Mouse (Mus musculus) limb, embryonic 11.5 days (tissue): ENCODE measurements around the gene Gm20498. TPM values are rescaled to one million over a fixed set of nuclear protein-coding genes. Genes with fewer than 3 reads are reported as not detected.

Source experiments
- ATAC-seq: fragments of 200-750 bp; cut with Nextera tagmentation; 2 replicates; pipeline ENCODE4 v1.8.0; 2017; ENCODE audit warnings: low read depth; ENCODE audit not compliant: insufficient number of reproducible peaks, low FRiP score, low TSS enrichment
- DNase-seq: peaks from one replicate; pipeline ENCODE4 v3.0.0-alpha.2; 2015; ENCODE audit warnings: low spot score
- H3K27ac ChIP-seq: fragments of 300-500 bp; sonication (generic); replicated peaks from 2 replicates; pipeline ENCODE4 v1.5.1; 2014; ENCODE audit warnings: low read depth, mild to moderate bottlenecking, low read length
- H3K27me3 ChIP-seq: fragments of 300-500 bp; sonication (generic); 2 replicates; pipeline ENCODE4 v1.6.1; 2014; ENCODE audit warnings: mild to moderate bottlenecking, low read length, mixed read lengths; ENCODE audit not compliant: control insufficient read depth, insufficient read depth
- H3K36me3 ChIP-seq: fragments of 300-500 bp; sonication (generic); 2 replicates; pipeline ENCODE4 v1.6.1; 2014; ENCODE audit warnings: mild to moderate bottlenecking, low read length, moderate library complexity, mixed read lengths; ENCODE audit not compliant: control insufficient read depth, insufficient read depth
- H3K4me1 ChIP-seq: fragments of 300-500 bp; sonication (generic); 2 replicates; pipeline ENCODE4 v1.6.1; 2014; ENCODE audit warnings: low read length, mixed read lengths; ENCODE audit not compliant: control insufficient read depth, insufficient read depth
- H3K4me2 ChIP-seq: fragments of 300-500 bp; sonication (generic); 2 replicates; pipeline ENCODE4 v1.6.1; 2014; ENCODE audit warnings: low read depth, mild to moderate bottlenecking, moderate library complexity; ENCODE audit not compliant: severe bottlenecking
- H3K4me3 ChIP-seq: fragments of 300-500 bp; sonication (generic); 2 replicates; pipeline ENCODE4 v1.5.1; 2014; ENCODE audit warnings: low read depth, low read length
- H3K9ac ChIP-seq: fragments of 300-500 bp; sonication (generic); 2 replicates; pipeline ENCODE4 v1.6.1; 2014; ENCODE audit warnings: mild to moderate bottlenecking, low read length
- H3K9me3 ChIP-seq: fragments of 300-500 bp; sonication (generic); 2 replicates; pipeline ENCODE4 v1.6.1; 2016; ENCODE audit warnings: low read length; ENCODE audit not compliant: control insufficient read depth
- WGBS: fragments of 180-500 bp; shearing (Covaris S2); extraction: QIAGEN DNeasy Blood & Tissue Kit; methylation state at CpG from one replicate; pipeline ENCODE4 v1.1.7; 2014; 5-methylcytosine and 5-hydroxymethylcytosine counted together
- polyA plus RNA-seq: library from polyadenylated mRNA; unstranded; fragments of >200 nt; fragmentation: Nextera tagmentation; extraction: Ambion mirVana; gene quantifications from 2 replicates; pipeline ENCODE4 v1.2.1, GENCODE M21; 2014

The Gm20498 gene
- polyA plus RNA-seq, 1 experiment from 2014 or later: 32.7 TPM

DNA sequence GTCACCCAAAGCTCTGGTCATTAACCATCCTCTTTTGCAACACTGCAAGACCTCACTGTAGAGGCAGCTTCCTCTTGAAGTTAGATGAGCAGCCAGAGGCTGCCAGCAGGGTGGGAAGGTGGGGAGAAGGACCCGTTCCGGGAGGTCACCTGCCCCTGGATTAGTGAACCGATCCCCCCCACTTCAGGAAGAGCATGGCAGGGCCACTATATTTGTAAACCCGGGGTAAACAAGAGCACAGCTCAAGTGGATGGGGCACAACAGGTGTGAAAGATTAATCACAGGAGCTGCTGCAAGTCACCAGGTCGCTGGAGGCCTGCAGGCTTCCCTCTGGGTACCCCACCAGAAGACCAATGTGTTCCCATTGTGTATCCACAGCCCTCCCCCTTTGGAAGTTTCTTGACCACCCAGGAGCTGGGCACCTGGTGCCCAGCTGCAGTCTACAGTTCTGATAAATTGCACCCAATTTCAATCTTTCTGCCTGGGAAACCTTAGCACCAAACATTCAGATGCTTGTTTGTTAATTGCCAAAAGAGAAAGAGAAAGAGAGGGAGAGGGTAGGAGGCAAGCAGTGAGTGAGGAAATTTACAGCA, 201.6 kb downstream of the Gm20498 start:
- no peak overlapping the region for H3K9ac ChIP-seq
- H3K36me3 ChIP-seq: no peaks in the 10 kb centered on the region
- ATAC-seq: 0 out of 2 replicates have a peak, but pooled peaks have one; percentile 19
- WGBS: 32% methylated on average over 5 of the region's 5 CpGs
- no peak overlapping the region for H3K27ac ChIP-seq
- peaks cover 14% of the 10 kb centered on the region for H3K27me3 ChIP-seq
- no peak overlapping the region for H3K4me2 ChIP-seq
- H3K4me1 ChIP-seq: peaks cover 5% of the 10 kb centered on the region; the same call in 1 of the 2 replicates
- no peaks in the 10 kb centered on the region for H3K9me3 ChIP-seq
- no peak overlapping the region for H3K4me3 ChIP-seq
- peak; percentile 34 for DNase-seq

DNA sequence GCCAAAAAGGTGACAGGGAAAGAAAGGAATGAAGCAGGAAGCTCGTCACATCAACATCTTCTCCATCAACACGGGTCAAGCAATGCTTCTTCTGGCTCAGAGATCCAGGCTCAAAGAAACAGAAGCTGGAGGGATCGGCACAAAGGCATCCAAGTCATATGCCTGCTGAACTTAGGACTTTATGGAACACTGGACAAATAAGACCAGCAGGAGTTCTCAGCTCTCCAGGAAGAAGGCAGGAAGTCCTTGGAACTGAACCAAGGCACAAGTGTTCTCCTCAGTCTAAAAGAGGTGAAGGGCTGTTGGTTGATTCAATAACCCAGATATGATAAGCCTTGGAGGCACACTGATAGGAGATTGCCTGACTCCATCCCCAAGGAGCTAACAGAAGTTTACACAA, 207.7 kb downstream of the Gm20498 start:
- WGBS: 91% methylated on average over 3 of the region's 3 CpGs
- H3K4me2 ChIP-seq: no peak overlapping the region
- no peak for ATAC-seq
- no peak for DNase-seq
- no peak overlapping the region for H3K4me3 ChIP-seq
- no peak overlapping the region for H3K9ac ChIP-seq
- H3K36me3 ChIP-seq: no peaks in the 10 kb centered on the region
- H3K9me3 ChIP-seq: no peaks in the 10 kb centered on the region
- H3K4me1 ChIP-seq: no peaks in the 10 kb centered on the region
- H3K27ac ChIP-seq: no peak overlapping the region
- H3K27me3 ChIP-seq: no peaks in the 10 kb centered on the region

DNA sequence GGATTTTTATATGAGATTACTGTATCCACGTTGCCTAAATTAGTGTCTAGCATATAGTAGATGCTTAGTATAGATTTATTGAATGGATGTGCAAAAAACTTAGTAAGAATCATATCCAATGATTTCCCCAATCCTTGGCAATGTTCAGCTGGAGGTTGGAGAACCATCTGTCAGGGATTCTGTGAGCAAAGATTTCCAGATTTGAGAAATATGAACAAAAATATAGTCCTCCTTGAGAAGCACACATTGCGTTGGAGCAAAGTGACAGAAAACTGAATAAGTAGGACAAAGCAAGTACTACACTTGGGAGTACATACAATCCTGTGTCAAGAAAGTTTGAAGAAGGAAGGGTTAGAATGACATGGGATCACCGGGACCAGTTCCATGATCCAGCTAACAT, 208.6 kb downstream of the Gm20498 start:
- no peak overlapping the region for H3K27ac ChIP-seq
- no peak for ATAC-seq
- no peaks in the 10 kb centered on the region for H3K9me3 ChIP-seq
- no peaks in the 10 kb centered on the region for H3K36me3 ChIP-seq
- 96% methylated on average over 3 of the region's 3 CpGs for WGBS
- H3K4me2 ChIP-seq: no peak overlapping the region
- H3K9ac ChIP-seq: no peak overlapping the region
- no peaks in the 10 kb centered on the region for H3K4me1 ChIP-seq
- no peak overlapping the region for H3K4me3 ChIP-seq
- no peaks in the 10 kb centered on the region for H3K27me3 ChIP-seq
- no peak for DNase-seq

DNA sequence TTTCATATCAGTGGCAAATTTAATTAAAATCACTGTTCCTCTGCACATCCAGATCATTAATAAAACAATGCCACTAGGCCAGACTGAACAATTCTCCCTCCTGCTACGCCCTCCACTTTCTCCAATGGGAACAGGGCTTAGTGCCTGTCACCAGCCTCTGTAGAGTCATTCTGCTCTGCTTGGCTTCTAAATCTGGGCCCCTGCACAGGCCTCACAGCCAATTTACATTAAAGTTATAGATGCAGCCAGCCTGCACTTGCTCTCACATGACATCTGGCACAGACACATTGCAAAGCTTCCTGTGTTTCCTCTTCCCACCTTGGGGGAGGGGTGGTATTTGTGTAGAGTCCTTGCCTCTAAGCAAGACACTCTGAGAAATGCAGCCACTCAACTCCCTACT, 211.7 kb downstream of the Gm20498 start:
- no peak overlapping the region for H3K4me2 ChIP-seq
- 95% methylated on average over 1 of the region's 1 CpGs for WGBS
- no peak overlapping the region for H3K27ac ChIP-seq
- no peak overlapping the region for H3K4me3 ChIP-seq
- H3K9ac ChIP-seq: no peak overlapping the region
- no peak for ATAC-seq
- H3K4me1 ChIP-seq: no peaks in the 10 kb centered on the region
- DNase-seq: no peak
- no peaks in the 10 kb centered on the region for H3K36me3 ChIP-seq
- no peaks in the 10 kb centered on the region for H3K9me3 ChIP-seq
- H3K27me3 ChIP-seq: no peaks in the 10 kb centered on the region

DNA sequence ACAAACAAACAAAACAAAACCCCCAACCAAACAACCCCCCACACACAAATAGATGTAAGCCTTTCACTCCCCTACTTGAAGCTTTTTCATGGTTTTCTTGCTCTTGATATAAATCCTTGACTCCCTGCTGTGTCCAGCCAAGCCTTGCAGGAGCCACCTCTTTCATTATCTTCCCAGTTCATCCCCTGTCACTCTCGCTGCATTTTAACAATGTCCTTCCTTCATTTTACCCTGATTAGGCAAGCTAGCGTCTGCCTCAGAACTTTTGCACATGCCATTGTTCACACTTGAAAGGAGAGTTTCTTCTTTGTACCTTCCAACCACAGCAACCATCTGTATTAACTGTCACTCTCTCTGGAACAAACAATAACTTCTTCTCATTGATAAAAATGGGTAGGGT, 214.9 kb downstream of the Gm20498 start:
- no peak for DNase-seq
- WGBS: 62% methylated on average over 2 of the region's 2 CpGs
- no peaks in the 10 kb centered on the region for H3K9me3 ChIP-seq
- H3K36me3 ChIP-seq: no peaks in the 10 kb centered on the region
- no peaks in the 10 kb centered on the region for H3K4me1 ChIP-seq
- no peak overlapping the region for H3K9ac ChIP-seq
- H3K27me3 ChIP-seq: no peaks in the 10 kb centered on the region
- H3K4me2 ChIP-seq: no peak overlapping the region
- H3K4me3 ChIP-seq: no peak overlapping the region
- no peak for ATAC-seq
- no peak overlapping the region for H3K27ac ChIP-seq

DNA sequence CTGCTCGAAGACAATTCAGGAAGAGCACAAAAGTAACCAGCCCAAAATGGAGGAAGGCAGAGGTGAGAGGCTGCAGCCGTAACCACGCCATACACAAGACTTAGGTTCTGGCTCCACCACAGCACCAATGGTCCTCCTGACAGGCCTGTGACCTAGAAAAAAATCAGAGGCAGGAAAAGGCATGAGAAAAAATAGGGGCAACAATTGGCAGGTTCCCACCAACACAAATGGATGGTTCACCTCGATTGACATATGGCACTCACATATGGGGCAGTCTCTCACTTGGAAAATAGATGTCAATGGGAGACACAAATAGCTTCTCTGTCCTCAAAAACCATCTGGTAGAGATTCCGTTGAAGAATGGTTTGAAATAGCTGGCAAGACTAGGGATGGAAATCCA, 216.8 kb downstream of the Gm20498 start:
- WGBS: 92% methylated on average over 5 of the region's 5 CpGs
- no peak overlapping the region for H3K27ac ChIP-seq

More for the DNA sequence above, 216.8 kb downstream of the Gm20498 start:
- Histone ChIP-seq H3K27me3 (no peaks in the 10 kb centered on the region), H3K4me3 (no peak overlapping the region), H3K4me2 (no peak overlapping the region), H3K9me3 (no peaks in the 10 kb centered on the region), H3K9ac (no peak overlapping the region), H3K36me3 (no peaks in the 10 kb centered on the region), H3K4me1 (no peaks in the 10 kb centered on the region)
- DNase-seq (no peak), ATAC-seq (no peak)

Other genes starting within 250 kb of the Gm20498 start
- 0.84 and 0.91 TPM in 2 replicates for gene Slc8a3, start 199.7 kb downstream of the Gm20498 start, polyA plus RNA-seq
- 0.31 and 0.45 TPM in 2 replicates for gene Gm4787, start 153.4 kb downstream of the Gm20498 start, polyA plus RNA-seq
- gene Adam4, start 111.0 kb downstream of the Gm20498 start, polyA plus RNA-seq: 0.68 and 0.81 TPM in 2 replicates
- 103 and 117 TPM in 2 replicates for gene Cox16, start 47.8 kb downstream of the Gm20498 start, polyA plus RNA-seq
- 31.0 and 33.7 TPM in 2 replicates for gene Synj2bp, start within 50 bp of the Gm20498 start, polyA plus RNA-seq
- gene Adam21, start 35.6 kb upstream of the Gm20498 start, polyA plus RNA-seq: 0.24 and 0.32 TPM in 2 replicates
- 98.9 and 99.5 TPM in 2 replicates for gene Med6, start 62.1 kb upstream of the Gm20498 start, polyA plus RNA-seq
- 0.35 and 0.54 TPM in 2 replicates for gene Ttc9, start 98.3 kb upstream of the Gm20498 start, polyA plus RNA-seq
- 0.60 and 0.61 TPM in 2 replicates for gene Map3k9, start 248.3 kb upstream of the Gm20498 start, polyA plus RNA-seq